Mouse (Mus musculus) c-Kit-negative CD71-positive TER-119-positive erythroid progenitor cells, embryonic 14.5 days (primary cell): Measurements from ENCODE around the gene Carnmt1.

Source experiments
- DNase-seq: peaks from one replicate; pipeline ENCODE4 v3.0.0-alpha.2; 2013; ENCODE audit warnings: low read depth, low spot score

The Carnmt1 gene

DNA sequence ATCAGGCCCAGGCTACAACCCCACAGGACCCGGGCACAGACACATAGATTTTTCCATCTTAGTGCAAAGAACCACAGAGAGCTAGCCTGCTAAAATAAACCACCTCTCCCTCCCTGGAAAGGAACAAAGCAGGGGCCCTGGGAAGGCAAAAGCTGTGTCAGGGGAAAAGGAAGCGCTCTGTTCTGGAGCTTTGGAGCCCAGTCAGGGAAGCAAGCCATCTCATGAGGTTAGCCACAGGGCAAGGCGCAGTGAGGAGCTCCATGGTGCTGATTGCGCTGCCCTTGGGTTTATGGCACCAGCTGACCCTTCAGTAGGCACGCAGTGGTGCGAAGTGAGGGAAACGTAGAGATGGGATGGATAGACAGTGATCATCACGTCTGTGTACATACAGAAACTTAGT is 16.2 kb upstream of the Carnmt1 start:
- no peak for DNase-seq

DNA sequence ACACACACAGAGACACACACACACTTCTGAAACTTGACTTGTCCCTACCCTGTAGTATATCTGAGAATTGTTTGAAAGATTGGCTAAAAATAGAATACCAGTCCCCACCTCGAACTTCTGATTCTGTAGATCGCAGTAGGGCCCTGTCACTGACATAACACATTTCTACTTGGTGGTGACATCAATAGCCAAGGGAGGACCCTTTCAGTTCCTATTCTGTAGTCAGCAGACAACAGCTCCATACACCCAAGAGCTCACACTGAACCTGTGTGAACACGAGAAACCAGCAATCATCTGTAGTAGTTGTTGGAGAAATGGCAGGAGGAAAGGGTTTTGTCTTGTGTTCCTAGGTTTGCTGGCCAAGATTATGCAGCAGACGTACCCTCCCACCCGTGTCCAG is 15.6 kb upstream of the Carnmt1 start:
- no peak for DNase-seq

DNA sequence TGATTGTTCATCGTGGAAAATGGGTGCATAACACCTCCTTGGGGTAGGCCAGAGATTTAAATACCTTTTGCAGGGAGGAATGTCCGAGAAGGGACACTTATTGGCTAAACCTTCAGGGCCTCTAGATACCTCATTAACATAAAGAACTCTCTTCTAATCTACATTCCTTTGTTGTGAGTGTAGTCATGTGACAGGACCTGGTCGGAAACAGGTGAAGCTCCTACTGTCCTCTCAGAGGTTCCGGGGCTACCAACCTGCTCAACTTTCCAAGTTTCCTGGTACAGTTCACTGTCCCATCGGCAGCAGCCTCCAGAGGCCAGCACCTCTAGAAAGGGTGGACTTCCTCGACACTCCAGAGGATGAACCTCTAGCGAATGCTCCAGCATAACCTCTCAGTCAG is 14.6 kb upstream of the Carnmt1 start:
- DNase-seq = no peak

DNA sequence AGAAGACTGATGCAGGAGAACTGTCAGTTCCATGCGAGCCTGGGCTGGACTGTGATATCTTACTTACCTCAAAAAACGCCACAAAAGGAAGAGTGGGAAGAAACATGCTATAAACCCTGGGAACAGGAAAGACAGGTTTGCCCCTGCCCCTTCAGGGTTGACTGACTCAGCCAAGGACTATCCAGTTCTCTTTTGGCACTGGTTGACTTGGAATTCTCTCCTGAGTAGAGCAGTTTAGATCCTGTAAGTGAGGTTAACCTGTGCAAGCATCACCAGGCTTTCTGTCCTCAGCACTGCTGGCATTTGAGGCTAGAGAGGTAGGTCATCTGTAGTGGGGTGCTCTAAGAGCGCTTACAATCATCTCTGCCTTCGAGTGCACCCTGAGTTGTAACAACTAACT is 12.1 kb upstream of the Carnmt1 start:
- no peak for DNase-seq

DNA sequence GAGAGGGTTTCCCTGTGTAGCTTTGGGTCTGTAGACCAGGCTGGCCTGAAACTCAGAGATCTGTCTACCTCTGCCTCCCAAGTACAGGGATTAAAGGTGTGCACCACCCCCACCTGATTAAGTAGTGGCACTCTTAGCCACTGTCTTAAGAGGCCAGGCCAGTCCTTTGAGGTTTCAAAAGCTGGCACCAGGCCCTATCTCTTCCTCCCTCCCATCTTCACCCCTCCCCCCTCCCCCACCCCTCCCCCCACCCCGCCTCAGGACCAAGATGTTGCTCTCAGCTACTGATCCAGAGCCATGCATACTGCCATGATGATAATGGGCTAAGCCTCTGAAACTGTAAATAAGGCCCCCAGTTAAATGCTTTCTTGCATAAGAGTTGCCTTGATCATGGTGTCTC is 11.2 kb upstream of the Carnmt1 start:
- DNase-seq = no peak

DNA sequence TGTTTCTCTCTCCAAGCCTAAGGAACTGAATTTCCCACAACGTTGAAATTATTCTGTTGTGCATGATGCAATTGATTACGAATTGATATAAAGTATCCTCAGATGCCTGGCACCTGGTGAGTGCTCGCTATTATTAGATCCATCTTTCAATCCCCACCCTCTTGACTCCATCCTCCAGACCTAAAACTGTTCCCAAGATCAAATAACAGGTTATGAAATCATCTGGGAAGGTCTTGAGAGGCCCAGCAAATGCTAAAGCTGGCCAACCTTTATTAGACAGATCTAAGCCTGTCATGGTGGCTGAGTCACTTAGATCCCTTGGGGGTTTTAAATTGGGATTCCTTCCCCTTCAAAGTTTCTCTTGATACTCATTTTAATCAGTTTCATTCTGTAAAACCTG is 10.1 kb upstream of the Carnmt1 start:
- no peak for DNase-seq

DNA sequence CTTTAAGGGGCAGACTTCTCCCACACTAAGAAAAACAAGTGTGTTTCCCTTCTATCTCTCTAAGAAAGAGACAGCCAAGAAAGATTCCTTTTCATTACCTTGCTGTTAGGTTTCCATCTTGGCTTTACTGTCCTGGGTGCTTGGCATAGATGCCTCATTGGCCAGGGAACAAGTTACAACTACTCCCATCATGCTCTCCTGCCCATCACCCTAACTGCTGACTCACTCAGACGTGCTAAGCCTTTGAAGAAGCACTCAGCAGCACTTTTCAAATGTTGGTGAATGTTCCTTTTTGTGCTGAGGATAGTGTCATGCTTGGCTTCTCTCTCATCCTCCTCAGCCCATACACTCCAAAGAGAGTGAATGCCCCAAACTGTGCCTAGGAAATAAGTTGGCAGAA is 8.9 kb upstream of the Carnmt1 start:
- DNase-seq = no peak

DNA sequence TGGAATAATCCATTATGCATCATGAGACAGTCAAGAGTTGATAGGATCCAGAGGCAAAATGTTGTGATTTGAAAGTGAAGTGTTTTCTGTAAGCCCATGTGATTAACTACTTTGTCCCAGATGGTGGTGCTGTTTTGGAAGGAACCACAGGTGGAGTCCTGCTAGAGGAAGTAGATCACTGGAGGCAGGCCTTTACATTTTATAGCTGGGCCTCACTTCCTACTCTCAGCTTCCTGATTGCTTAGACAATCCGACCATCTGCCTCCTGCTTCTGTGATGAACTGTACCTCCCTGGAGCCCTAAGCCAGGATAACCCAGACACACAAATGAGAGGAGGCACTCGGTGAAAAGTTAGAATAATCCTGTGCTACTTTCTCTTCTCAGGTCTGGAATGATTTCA is 6.7 kb upstream of the Carnmt1 start:
- DNase-seq = no peak

DNA sequence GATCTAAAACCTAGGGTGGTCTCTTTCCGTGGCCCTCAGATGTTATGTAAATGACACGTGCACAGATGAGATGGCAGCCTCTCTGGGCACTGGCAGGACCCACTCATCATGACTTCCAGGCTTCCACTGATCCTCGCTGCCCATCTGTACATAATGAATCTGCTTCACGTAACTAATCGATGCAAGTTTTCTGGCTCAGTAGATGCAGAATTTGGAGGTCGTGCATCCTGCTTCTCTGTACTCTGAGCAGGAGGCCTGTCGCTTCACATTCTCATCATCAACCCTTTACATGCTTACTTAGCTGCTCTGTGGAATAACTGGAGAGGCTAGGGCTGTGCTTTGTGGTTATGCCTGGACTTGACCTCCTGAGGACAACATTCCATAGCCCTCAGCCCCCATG is 3.6 kb upstream of the Carnmt1 start:
- DNase-seq = no peak

DNA sequence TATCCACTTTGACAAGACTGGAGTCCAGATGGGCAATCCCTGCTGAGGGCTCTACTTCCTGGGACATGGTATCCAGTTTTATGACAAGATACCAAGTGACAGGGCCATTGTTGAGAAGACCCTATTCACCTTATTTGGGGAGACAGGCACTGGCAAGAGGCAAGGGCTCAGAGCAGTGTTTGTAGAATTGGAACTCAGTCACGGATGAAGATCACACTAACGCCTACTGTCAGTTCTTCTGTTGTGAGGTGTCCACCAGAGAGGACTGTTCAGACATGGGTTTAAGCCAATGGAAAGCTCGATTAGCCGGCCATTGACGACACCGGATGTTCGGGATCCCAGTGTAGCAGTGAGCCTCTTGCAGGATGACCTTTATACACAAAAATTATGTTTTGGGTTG is 1.0 kb upstream of the Carnmt1 start:
- DNase-seq = no peak

DNA sequence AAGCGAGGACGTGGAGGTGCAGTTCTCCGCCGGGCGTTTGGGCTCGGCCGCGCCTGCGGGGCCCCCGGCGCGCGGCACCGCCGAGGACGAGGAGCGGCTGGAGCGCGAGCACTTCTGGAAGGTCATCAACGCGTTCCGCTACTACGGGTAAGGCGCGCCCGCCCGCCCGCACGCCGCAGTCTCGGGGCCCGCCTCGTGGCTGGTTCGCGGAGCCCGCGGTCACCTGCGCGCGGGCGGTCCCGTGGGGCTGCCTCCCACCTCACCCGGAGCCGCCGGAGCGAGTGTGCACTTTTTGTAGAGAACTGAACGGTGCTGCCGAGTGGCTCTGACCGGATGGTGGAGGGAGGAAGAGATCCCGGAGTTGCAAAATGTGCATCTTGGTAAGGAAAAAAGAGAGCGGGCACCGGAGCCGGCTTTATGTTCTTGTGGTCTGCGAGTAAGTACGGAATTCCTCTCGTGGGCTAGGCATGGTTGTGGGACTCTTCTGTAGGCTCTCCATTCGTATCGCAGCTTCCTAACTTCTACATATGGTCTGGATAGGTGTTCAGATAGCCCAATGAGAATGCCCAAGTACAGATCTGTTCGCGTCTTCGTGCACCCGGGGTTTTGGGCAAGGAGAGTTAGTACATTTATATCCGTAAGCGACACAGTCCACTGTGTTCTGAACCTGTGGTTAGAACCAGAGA is 635 bp downstream of the Carnmt1 start:
- peak; percentile 48 for DNase-seq

DNA sequence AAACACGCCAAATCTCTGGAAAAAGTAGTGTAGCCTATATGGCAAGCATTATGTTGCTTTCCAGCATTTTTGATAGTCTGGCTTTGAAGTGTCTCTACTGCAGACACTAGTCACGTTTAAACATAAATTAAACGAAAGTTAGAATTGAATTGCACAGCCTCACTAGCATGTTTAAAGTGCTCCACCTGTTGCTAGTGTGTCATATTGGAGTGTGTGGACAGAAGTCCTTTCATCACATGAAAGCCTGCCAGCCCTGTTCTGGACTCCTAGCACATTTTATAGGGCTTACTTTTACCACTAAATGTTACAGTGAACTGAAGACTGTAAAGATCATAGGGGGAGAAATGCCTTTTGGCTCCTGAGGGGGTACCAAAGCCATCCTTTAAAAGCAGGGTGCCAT is 1.9 kb downstream of the Carnmt1 start:
- DNase-seq = no peak

DNA sequence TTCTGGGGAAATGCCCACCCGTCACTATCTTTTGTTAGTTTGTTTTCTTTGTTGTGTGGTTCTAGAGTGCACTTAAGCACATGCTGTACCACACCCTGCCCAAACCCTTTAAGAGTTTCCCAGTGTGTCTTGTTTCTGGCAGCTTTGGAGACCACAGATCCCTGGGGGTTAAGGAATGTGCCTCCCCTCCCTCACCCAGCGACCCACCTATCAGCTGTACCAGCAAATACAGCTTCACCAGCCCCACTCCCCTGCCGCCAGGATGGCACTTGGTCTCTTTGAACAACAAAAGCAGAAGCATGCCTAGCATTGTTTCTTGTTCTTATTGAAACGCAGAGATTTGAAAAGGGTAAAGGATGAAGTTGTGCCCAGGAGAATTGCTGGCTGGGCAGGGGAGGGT is 2.6 kb downstream of the Carnmt1 start:
- DNase-seq = no peak

DNA sequence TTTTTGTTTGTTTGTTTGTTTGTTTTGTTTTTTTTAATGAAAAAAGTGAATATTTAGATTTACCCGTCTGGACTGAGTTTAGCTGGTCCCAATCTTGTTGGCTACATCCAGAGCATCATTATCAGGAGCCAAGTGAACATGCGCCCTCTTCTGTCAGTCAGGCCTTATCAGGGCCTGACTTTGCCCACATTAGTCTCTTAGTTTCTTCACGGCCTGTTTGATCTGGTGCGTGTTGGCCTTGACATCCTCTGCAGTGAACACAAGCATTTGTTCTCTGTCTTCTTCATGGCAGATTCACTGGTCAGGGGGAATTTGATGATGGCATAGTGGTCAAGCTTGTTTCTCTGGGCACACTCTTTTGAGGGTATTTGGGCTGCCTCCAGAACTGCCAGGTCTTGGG is 11.6 kb downstream of the Carnmt1 start:
- DNase-seq = peak; percentile 40

DNA sequence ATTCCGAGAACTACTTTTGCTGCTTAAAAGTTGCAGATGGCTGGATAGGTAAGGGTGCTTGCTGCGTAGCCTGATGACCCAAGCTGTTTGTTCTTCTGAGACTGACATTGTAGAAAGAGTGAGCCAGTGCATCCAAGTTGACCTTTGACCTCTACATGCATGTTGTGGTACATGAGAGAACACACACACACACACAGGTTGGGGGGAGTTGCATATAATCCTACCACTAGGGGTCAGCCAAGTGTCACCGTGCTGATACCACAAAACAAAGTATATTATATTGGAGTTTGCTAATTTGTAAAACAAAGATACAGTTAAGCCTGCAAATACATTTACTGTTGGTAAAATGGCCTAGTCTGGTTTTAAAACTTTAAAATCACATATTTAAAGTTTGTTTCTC is 17.0 kb downstream of the Carnmt1 start:
- DNase-seq = no peak

DNA sequence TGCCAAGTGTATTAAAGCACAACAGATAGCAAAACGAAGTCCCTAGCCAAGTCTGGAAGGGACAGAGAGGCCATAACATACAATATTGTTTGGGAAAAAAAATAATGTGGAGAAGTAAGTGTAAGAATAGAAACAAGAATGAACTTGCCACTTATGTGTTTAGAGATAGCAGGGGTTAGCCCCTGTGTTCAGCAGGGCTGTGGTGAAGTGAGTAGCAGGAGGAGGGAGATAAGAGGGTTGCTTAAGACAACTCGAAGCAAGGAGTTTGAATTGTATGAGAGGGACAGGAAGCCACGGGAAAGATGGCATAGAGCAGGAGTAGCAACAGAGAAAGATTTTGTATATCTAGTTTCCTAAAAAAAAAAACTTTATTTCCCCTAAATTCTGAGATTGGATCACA is 21.6 kb downstream of the Carnmt1 start:
- DNase-seq = no peak

DNA sequence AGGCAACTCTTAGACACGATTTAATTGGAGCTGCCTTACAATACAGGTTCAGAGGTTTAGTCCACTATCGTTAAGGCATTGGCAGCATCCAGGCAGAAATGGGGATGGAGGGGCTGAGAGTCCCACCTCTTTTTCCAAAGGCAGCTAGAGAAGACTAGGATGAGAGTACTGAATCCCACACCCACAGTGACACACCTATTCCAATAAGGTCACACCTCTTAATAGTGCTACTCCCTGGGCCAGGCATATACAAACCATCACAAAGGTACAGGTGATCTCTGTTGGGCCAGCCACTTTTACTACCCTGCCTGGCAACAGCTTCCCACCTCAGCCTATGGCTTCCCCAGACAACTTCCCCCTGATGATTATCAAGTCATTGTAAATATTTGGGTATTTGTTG is 22.2 kb downstream of the Carnmt1 start:
- no peak for DNase-seq

DNA sequence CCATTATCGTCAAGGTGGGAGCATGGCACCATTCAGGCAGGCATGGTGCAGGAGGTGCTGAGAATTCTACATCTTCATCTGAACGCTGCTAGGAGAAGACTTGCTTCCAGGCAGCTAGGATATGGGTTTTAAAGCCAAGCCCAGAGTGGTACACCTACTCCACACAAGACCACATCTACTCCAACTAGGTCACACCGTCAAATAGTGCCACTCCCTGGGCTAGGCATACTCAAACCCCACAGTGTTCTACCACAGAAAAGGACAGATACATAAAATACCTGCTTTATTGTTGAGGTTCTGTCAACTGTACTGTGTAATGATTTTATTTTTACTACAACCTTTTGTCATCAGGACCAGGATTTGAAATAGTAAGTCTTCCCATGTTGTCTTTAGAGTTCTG is 24.6 kb downstream of the Carnmt1 start:
- DNase-seq = no peak

DNA sequence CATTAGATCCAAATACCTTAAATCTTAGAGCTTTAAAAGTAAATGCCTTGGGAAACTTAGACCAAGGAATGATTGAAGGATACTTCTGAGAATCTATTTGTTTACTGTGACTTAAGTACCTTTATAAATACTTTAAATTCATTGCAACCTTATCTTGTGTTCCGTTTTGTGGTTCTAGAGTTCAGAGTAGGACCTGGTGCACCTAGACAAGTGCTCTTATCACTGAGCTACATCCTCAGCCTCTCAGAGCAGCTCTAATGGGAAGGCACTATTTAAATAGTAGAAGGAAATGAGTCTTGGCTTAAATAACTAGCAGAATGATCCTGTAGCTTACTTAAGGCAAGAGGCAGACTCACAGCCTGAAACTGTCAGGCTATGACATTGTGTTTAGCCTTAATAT is 25.0 kb downstream of the Carnmt1 start:
- no peak for DNase-seq

DNA sequence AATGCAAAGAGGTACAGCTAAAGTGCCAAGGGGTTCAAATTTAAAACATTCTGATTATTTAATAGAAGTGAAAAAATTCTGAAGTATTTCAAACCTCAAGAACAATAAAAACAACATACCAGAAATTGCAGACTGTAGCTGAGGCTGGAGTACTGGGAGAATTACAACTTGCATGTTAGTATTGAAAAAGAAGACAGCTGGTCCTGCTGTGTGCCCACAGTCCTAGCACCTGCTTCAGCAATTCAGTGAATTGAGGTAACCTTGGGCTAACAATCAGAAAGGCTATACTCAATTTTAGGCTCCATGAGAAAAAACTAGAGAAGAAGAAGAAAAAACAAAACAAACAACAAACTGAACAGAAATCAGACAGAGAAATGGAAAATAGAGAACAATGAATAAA is 37.5 kb downstream of the Carnmt1 start:
- no peak for DNase-seq

DNA sequence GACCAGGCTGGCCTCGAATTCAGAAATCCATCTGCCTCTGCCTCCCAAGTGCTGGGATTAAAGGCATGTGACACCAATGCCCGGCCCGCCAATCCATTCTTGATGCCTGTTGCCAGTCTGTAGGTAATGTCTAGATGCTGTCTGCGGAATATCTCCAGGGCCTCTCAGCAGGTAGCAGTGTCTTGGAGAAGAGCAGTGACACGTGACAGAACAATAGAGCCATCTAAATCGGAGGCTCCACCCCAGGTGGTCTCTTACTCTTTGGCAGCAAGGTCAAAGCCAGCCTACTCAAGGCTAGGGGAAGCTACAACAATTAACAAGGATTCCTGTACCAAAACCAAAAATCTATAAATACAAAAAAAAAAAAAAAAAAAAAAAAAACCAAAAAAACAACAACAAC is 40.3 kb downstream of the Carnmt1 start:
- DNase-seq = no peak

DNA sequence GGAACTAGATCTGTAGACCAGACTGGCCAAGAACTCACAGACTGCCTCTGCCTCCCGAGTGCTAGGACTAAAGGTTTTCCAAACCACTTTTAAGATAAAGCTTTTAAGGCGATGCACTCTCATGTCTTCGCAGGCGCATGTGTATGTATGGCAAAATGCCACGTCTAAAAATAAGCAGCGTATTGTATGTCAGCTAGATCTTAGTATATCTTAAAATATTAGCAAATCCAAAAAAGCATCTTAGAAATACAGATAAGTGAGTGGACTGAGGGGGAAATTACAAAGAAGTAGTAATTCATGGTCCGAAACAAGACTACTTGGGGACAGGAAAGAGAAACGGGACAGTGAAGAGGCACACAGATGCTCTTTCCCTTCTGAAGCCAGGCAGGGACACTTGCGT is 41.0 kb downstream of the Carnmt1 start:
- no peak for DNase-seq

DNA sequence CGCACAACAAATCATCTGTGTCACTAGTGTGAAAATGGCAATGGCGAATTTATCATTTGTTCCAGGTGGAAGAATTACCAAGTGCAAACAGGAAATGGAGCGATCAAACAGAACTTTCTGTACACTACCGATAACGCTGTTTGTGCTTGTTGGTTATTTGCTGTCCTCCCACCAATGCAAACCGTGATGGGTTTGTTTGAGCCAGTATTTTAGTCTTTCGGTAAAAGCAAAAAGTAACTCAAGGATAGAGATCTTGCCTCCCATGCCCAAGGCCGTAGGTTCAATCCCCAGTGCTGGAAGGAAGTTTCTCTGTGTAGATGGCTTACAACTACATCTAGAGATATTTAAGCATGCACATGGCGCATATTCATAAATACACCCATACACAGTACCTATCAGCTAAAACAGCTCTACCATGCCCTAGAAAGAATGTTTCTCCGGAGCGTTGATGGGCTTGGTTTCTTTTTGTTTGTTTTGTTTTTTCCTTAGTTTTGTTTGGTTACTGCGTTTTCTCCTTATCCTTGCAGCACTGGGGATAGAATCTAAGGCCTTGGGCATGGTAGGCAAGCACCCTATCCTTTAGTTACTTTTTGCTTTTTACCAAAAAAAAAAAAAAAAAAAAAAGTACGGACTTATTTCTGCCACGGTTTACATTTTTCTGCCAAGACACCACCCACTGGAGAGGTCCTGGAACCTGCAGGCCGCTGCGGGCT is 41.7 kb downstream of the Carnmt1 start:
- no peak for DNase-seq

DNA sequence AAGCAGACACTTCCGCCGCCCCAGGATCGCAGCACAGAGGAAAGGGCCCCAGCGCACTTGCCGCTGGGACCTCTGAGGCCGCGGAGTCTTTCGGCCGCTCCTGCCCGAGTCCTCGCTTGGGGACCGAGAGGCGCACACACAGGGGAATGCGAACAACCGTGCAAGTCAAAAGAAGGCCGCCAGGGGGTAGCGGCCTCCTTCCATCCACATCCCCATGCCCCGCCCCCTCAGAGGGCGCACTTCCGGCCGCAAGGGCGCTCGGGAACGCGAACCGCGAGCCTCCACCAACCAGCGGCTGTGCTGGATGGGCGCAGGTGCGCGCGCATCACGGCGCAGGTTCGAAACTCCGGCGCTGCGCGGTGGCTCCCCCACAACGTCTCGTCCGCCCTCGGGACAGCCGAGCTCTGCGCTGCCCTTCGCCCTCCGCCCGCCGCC is 42.3 kb downstream of the Carnmt1 start, which contains the start of gene D030056L22Rik:
Gene D030056L22Rik, plus strand, starts transcription at position 328 of the 435 bp plus-strand sequence.
- DNase-seq = peak; percentile 98
